Mouse (Mus musculus) intestine, embryonic 16.5 days (tissue): ENCODE results near the gene Retn. TPM values are rescaled to one million over a fixed set of nuclear protein-coding genes. Genes with fewer than 3 reads are reported as not detected.

Experiments
- ATAC-seq: fragments of 200-750 bp; cut with Nextera tagmentation; 2 replicates; pipeline ENCODE4 v1.8.0; 2017; ENCODE audit warnings: moderate TSS enrichment, moderate library complexity
- H3K27ac ChIP-seq: fragments of 300-500 bp; sonication (generic); 2 replicates; pipeline ENCODE4 v1.5.1; 2014; ENCODE audit warnings: mild to moderate bottlenecking, low read length
- H3K27me3 ChIP-seq: fragments of 300-500 bp; sonication (generic); replicated peaks from 2 replicates; pipeline ENCODE4 v1.6.1; 2014; ENCODE audit warnings: low read length, control low read depth, mixed read lengths; ENCODE audit not compliant: control insufficient read depth, insufficient read depth
- H3K36me3 ChIP-seq: fragments of 300-500 bp; sonication (generic); 2 replicates; pipeline ENCODE4 v1.6.1; 2014; ENCODE audit warnings: low read length, control low read depth; ENCODE audit not compliant: control insufficient read depth, insufficient read depth
- H3K4me1 ChIP-seq: fragments of 300-500 bp; sonication (generic); 2 replicates; pipeline ENCODE4 v1.6.1; 2014; ENCODE audit warnings: low read length, control low read depth, mixed read lengths; ENCODE audit not compliant: control insufficient read depth, insufficient read depth
- H3K4me2 ChIP-seq: fragments of 300-500 bp; sonication (generic); 2 replicates; pipeline ENCODE4 v1.6.1; 2014; ENCODE audit warnings: low read depth, low read length, control low read depth
- H3K4me3 ChIP-seq: fragments of 300-500 bp; sonication (generic); 2 replicates; pipeline ENCODE4 v1.5.1; 2014; ENCODE audit warnings: mild to moderate bottlenecking, low read length
- H3K9ac ChIP-seq: fragments of 300-500 bp; sonication (generic); 2 replicates; pipeline ENCODE4 v1.6.1; 2014; ENCODE audit warnings: low read depth, low read length
- H3K9me3 ChIP-seq: fragments of 300-500 bp; sonication (generic); 2 replicates; pipeline ENCODE4 v1.6.1; 2016; ENCODE audit warnings: low read length, control low read depth; ENCODE audit not compliant: control insufficient read depth
- WGBS: fragments of 180-500 bp; shearing (Covaris S2); extraction: QIAGEN DNeasy Blood & Tissue Kit; methylation state at CpG from one replicate; pipeline ENCODE4 v1.1.7; 2014; 5-methylcytosine and 5-hydroxymethylcytosine counted together
- polyA plus RNA-seq: library from polyadenylated mRNA; unstranded; fragments of >200 nt; fragmentation: Nextera tagmentation; extraction: Ambion mirVana; gene quantifications from 2 replicates; pipeline ENCODE4 v1.2.1, GENCODE M21; 2015

Gene Retn
- polyA plus RNA-seq, 1 experiment from 2014 or later: not detected

DNA sequence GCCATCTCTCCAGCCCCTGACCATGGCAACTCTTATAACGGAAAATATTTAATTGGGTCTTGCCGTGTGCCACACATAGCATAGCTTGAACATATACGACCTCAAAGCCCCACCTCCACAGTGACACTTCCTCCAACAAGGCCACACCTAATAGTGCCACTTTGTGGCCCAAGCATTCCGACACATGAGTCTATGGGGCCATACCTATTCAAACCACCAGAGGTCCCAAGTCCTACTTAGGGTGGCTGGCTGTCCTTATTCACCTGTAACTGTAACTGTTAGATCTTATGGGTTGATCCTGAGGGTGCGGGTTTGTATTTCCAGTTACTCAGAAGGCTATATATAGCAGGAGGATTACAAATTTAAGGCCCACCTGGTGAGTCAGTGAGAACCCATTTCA lies 27.6 kb upstream of the Retn start:
- 0 out of 2 replicates have a peak, but pooled peaks have one; percentile 18 for ATAC-seq
- WGBS: 32% methylated on average over 5 of the region's 5 CpGs
- Histone ChIP-seq H3K27ac (no peak overlapping the region), H3K27me3 (no peaks in the 10 kb centered on the region), H3K4me2 (no peak overlapping the region), H3K36me3 (no peaks in the 10 kb centered on the region), H3K9me3 (no peaks in the 10 kb centered on the region), H3K9ac (no peak overlapping the region), H3K4me3 (no peak overlapping the region), H3K4me1 (no peaks in the 10 kb centered on the region; the same call in 1 of the 2 replicates)

DNA sequence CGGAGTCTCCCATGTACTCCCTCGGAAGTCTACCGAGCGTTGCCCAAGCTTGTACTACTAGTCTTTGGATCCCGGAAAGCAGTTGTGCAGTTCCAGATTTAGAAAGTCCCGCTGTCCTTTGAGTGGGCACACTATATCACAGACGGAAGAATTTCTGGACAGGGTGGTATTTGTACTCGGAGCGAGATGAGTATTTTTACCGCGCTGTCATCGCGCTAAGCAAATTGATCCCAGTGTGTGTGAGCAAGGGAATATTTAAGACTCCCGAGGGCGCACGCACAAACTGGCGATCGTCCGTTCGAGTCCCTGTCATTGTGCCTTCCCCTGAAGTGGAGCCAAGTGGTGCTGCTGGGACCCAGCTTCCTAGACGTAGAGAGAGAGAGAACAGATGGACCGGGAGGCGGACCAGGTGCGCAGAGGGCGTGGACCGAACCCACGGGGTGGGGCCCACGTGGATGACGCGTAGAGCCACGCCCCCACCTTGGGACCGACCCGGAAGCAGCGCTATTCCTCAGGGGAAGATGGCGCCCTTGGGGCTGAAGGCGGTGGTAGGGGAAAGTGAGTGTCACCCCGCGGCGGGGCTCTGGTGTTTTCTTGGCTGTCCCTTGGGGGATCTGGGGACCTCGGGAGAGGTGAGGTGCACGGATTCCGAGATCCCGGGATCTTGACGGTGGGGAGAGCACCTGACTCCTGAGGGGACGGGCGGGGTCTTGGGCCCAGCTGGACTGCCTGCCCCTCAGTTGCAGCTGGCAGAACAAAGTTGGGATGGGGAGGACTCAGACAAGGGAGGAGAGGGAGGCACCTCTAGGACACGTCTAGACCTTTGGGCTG lies 24.7 kb upstream of the Retn start, which contains the start of gene Stxbp2:
Stxbp2 (plus strand) TSS at position 309 of the 831 bp plus-strand sequence.
- no peaks in the 10 kb centered on the region for H3K36me3 ChIP-seq
- ATAC-seq: peak; percentile 94
- H3K27me3 ChIP-seq: no peaks in the 10 kb centered on the region
- H3K4me1 ChIP-seq: no peaks in the 10 kb centered on the region; the same call in 1 of the 2 replicates
- H3K4me2 ChIP-seq: peak within 1 kb of the TSS; percentile 59
- H3K9ac ChIP-seq: peak within 1 kb of the TSS; percentile 76
- no peaks in the 10 kb centered on the region for H3K9me3 ChIP-seq
- WGBS: 6% methylated on average over 47 of the region's 47 CpGs
- peak within 1 kb of the TSS; percentile 61 for H3K4me3 ChIP-seq
- H3K27ac ChIP-seq: peak within 1 kb of the TSS; percentile 20; the same call in 1 of the 2 replicates

DNA sequence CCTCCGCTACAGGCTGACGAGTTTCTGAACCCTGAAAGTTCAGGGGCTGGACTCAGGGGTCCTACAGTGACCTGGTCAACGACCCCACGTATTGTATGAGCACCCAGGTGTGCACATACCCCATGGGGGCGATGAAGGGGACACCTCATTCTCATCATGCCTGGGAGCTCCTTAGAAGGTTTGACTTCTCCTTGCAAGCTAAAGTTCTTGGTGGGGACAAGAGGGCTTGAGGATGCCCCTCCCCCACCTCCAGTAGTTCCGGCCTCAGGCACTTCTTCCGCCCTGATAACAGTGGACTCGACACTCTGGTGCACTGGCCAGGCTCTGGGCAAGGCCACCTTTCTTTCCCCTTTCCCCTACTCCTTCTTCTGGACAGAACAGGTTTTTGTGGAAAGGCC lies 24.1 kb upstream of the Retn start:
- Histone ChIP-seq H3K9me3 (no peaks in the 10 kb centered on the region), H3K4me3 (peak overlapping the region; percentile 61), H3K36me3 (no peaks in the 10 kb centered on the region), H3K27me3 (no peaks in the 10 kb centered on the region), H3K9ac (peak overlapping the region; percentile 76), H3K4me2 (peak overlapping the region; percentile 59), H3K4me1 (no peaks in the 10 kb centered on the region; the same call in 1 of the 2 replicates), H3K27ac (peak overlapping the region; percentile 20; the same call in 1 of the 2 replicates)
- peak; percentile 69 for ATAC-seq
- 9% methylated on average over 8 of the region's 8 CpGs for WGBS

DNA sequence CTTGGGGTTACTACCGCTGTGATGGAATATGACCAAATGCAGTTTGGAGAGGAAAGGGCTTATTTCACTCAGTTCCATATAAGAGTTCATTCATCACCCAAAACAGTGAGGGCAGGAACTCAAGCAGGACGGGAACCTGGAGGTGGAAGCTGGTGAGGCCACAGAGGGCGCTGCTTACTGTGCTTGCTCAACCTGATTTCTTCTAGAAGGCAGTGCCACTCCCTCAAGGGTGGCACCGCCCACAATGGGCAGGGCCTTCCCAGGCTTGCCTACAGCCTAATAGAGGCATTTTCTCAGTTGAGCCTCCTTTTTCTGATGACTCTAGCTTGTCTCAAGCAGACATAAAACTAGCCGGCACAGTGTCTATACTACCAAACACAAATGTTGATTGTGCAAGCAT lies 9.8 kb upstream of the Retn start:
- ATAC-seq: peak; percentile 77
- no peak overlapping the region for H3K4me2 ChIP-seq
- H3K9ac ChIP-seq: no peak overlapping the region
- H3K27ac ChIP-seq: no peak overlapping the region
- no peaks in the 10 kb centered on the region for H3K9me3 ChIP-seq
- H3K4me1 ChIP-seq: no peaks in the 10 kb centered on the region
- WGBS: 17% methylated on average over 5 of the region's 5 CpGs
- H3K36me3 ChIP-seq: no peaks in the 10 kb centered on the region
- no peaks in the 10 kb centered on the region for H3K27me3 ChIP-seq
- H3K4me3 ChIP-seq: no peak overlapping the region

DNA sequence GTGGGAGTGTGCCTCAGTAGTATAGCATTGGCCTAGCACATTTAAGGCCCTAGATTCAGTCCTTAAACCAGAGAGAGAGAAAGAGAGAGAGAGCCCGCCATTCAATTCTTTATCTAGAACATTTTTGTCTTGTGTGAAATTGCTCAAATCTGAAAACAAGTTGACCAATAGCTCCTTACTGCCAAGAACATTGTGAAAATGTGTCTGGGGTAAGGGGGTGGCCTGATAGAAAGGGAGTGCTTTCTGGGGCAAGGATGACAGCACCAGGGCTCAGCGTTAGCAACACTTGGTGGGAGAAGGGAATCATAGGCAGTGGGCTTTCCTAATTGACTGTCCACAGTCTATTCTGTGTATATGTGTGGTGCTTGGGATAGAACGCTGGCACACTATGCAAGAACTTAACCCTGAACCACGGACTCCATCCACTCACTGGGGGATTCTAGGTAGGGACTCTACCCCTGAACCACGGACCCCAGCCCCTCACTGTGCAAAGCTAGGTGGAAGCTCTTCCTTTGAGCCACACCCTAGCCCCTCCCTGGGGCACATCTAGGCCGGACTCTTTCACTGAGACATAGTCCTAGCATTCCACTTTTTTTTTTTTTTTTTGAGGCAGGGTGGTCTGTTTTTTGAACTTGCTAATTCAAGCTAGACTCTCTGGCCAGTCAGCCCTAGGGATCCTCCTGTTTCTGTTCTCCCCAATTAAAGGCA lies 8.6 kb upstream of the Retn start:
- Histone ChIP-seq H3K36me3 (no peaks in the 10 kb centered on the region), H3K27me3 (no peaks in the 10 kb centered on the region), H3K4me3 (no peak overlapping the region), H3K27ac (no peak overlapping the region), H3K4me2 (no peak overlapping the region), H3K9me3 (no peaks in the 10 kb centered on the region), H3K9ac (no peak overlapping the region), H3K4me1 (no peaks in the 10 kb centered on the region)
- ATAC-seq: no peak
- 84% methylated on average over 6 of the region's 6 CpGs for WGBS

DNA sequence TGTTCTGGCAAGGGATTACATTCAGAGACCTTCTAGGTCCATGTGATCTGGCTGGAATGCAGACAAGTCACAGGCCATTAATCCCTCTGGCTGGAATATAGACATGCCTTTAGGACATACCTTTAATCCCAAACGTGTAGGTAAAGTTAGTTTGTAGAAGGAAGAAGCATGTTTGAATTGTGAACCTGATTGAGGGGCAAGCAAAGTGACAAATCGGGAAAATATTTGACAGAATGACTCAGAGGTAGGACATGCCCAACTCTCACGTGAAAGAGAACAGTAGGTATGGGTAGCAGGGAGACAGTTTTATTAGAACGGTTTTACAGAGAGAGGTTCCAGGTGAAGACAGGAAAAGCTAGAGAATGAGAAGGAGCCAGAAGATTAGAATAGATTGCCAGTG lies 8.0 kb upstream of the Retn start:
- Histone ChIP-seq H3K9me3 (no peaks in the 10 kb centered on the region), H3K36me3 (no peaks in the 10 kb centered on the region), H3K9ac (no peak overlapping the region), H3K27me3 (no peaks in the 10 kb centered on the region), H3K27ac (no peak overlapping the region), H3K4me3 (no peak overlapping the region), H3K4me2 (no peak overlapping the region), H3K4me1 (no peaks in the 10 kb centered on the region)
- 71% methylated on average over 4 of the region's 4 CpGs for WGBS
- no peak for ATAC-seq

DNA sequence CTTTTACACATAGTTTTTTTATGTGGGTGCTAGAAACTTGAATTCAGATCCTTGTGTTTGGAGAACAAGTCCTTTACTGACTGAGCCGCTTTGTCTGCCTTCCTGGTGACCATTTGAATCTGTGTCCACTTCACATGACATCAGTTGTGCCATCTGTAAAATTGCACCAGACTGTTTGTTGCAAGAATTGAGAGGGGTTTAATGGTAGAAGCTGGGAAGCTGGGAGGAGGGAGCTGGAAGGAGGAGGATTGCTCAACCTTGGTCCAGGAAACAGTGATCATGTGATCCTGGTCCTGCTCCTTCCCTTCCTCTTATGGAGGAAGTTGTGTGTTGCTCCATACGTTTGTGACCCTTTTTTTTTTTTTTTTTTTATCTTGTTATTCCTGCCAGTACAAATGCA lies 7.3 kb upstream of the Retn start:
- Histone ChIP-seq H3K4me2 (no peak overlapping the region), H3K36me3 (no peaks in the 10 kb centered on the region), H3K4me3 (no peak overlapping the region), H3K4me1 (no peaks in the 10 kb centered on the region), H3K27me3 (no peaks in the 10 kb centered on the region), H3K9me3 (no peaks in the 10 kb centered on the region), H3K27ac (no peak overlapping the region), H3K9ac (no peak overlapping the region)
- WGBS: 56% methylated on average over 2 of the region's 2 CpGs
- no peak for ATAC-seq

DNA sequence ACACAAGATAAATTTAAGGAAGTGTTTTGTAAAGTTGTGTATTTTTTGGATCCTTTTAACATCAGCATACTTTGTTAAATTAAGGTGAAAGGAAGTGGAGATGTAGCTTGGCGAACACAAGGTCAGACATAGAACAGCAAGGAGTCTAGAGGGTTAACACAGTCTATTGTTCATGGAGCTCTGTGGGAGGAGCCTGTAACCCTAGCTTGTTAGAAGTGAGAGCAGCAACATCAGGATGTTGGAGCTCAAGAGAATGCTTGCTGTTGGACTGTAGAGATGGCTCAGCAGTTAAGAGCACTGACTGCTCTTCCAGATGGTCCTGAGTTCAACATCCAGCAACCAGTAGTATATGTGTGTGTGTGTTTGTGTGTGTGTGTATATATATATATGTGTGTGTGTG lies 6.6 kb upstream of the Retn start:
- H3K4me2 ChIP-seq: no peak overlapping the region; the same call in 1 of the 2 replicates
- H3K4me3 ChIP-seq: no peak overlapping the region
- WGBS: 45% methylated on average over 1 of the region's 1 CpGs

DNA sequence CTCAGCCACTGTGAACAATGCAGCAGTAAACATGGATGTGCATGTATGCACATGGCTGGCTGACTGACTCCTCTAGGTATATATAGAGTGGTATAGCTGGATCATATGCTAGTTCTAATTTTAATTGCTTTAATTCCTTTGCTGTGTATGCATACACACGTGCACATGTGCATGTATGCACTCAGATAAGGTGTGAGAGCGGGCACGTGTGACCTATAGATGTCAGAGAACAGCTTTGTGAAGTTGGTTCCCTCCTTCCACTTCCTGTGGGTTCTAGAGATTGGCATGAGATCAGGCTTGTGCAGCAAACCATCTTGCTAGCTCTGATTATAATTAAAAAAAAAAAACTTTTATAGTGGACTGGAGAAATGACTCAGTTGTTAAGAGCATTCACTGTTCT lies 2.7 kb upstream of the Retn start:
- 74% methylated on average over 3 of the region's 3 CpGs for WGBS
- no peak for ATAC-seq
- Histone ChIP-seq H3K27ac (no peak overlapping the region), H3K36me3 (no peaks in the 10 kb centered on the region), H3K4me3 (no peak overlapping the region), H3K4me2 (no peak overlapping the region), H3K4me1 (no peaks in the 10 kb centered on the region), H3K9ac (no peak overlapping the region), H3K9me3 (no peaks in the 10 kb centered on the region), H3K27me3 (no peaks in the 10 kb centered on the region)

More for the DNA sequence above, 6.6 kb upstream of the Retn start:
- no peak for ATAC-seq
- Histone ChIP-seq H3K27ac (no peak overlapping the region), H3K36me3 (no peaks in the 10 kb centered on the region), H3K9me3 (no peaks in the 10 kb centered on the region), H3K4me1 (no peaks in the 10 kb centered on the region), H3K27me3 (no peaks in the 10 kb centered on the region), H3K9ac (no peak overlapping the region)
